Mouse (Mus musculus): ENCODE results near the gene Iqschfp.

DNA sequence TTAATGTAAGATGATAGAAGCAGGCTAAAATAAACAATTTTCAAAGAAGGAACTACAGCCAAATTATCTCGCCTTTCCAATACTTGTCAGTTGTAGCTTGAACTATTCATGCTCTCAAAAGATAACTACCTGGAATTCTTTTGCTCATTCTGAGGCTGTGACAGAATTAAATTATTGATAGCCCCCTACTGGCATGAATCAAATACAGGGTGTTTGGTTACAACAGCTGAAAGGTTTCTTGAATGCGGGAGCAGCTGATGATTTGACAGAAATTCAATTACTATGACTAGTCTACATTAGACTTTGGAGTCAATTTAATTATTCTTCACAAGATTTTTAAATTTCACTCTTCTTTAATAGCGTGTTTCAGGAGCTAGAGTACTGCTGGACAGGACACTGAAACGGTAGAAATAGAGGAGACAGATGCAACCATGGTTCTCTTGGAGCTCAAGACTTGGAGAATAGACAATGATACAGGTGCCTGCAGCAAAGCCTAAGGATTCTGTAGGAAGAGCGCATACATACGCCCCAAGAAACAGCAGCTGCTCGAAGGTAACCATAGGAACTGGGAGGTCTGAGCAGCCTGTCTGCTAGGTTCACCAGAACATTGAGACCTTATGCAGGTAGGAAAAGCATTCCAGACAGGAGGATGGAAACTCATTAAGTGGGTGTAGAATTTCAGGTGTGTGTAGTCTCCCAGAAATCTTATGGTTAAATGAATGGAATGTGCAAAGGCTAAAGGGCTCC, 485.6 kb downstream of the Iqschfp start:
- TF ChIP-seq CTCF (IDR thresholded peaks at IDR 0.05; ENCODE audit: borderline replicate concordance, insufficient read depth, low read depth, low read length) (no peak), POLR2A (IDR thresholded peaks at IDR 0.05; ENCODE audit: borderline replicate concordance, insufficient read depth, low read length) (no peak)
